Mouse (Mus musculus) CD4-positive, CD25-positive, alpha-beta regulatory T cell, adult 2 months (primary cell): ENCODE data around the gene Rrnad1.

ENCODE experiments used
- DNase-seq: peaks from one replicate; pipeline ENCODE4 v3.0.0-alpha.2; 2012; ENCODE audit warnings: low read depth, low spot score

Rrnad1 gene

DNA sequence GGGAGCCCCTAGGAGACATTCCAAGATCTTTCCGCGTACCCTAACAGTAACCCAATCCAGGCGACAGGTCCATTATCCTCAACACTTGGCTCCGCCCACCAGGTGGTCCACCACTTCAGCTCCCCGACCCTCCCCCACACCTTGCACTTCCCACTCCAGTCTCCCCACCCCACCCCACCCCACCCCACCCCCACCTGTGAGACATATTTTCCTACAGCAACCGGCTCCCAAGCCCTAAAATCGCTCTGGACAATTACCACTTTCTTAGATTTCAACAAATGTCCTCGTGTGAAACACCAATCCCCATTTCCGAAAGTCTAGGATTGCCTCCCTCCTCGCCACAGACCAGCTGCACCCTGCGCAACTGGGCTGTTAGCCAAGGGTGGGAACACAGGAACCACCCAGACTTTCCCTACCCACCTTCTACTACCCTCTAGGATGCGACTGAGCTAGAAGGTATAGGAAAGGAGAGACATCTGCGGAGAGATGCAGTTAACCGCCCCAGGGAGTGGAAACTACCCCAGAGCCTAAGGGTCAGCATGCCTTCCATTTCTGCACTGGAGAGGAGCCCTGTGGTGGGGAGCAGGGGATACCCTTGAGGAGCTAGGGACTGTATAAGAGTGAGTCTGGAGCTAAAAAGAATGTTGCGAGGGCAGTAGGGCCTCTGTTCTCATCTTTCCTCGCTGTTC is 18.9 kb upstream of the Rrnad1 start:
- DNase-seq: no peak

DNA sequence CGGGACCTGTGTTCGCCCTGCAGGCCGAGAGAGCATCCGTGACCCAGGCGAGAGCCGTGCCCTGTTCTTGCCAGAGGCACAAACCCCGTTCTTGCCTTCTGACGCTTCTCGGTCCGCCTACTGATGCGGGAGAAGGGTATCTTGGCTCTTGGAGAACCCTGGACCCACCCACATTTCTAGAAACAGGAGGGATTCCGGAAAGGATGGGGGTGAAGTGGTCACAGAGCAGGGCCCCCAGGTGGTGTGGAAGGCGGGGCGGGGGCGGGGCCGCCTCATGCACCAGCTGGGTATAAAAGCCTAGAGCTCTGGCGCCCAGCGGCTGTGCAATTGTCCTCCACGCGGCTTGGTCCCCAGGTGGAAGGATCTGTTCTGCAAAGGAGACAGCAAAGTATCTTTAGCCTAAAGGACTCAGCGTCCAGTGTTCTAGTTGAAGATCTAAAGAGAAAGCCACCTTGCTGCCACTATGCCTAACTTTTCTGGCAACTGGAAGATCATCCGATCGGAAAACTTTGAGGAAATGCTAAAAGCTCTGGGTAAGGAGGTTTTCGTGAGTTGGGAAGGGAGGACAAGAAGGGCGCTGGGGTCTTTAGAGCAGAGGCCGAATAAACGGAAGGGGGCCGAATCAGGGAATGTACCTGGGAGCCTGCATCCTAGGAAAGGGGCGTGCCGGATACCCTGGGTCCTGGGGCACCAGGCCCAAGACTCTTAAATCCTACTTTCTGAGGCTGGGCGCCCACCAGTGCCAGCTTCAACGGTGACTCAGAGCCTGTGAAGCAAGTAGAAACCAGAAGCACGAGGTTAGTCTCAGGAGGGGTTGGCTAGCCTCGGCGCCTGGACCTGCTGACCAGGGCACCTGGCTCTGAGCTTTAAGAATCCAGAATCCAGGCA is 18.1 kb upstream of the Rrnad1 start, which contains the start of gene Crabp2:
Gene Crabp2, plus strand, starts transcription at position 289 of the 888 bp plus-strand sequence.
- peak; percentile 45 for DNase-seq

DNA sequence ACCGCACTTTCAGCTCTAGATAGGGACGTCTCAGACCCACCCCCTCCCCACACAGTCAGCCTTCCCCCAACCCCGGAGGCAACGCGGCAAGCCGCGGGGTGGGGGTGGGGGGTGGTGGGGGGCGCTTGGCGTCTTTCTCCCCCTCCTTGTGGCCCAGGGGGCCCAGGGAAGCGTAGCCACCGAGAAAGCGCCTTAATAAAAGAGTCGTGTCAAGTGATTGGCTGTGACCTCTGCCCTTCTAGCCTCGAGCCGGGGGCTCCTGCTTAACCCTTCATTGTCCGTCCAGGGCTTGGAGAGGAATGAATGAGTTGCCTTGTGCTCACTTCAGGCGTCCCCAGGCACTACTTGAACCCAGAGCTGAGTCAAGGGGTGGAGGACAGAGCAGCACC is 17.3 kb upstream of the Rrnad1 start:
- no peak for DNase-seq

DNA sequence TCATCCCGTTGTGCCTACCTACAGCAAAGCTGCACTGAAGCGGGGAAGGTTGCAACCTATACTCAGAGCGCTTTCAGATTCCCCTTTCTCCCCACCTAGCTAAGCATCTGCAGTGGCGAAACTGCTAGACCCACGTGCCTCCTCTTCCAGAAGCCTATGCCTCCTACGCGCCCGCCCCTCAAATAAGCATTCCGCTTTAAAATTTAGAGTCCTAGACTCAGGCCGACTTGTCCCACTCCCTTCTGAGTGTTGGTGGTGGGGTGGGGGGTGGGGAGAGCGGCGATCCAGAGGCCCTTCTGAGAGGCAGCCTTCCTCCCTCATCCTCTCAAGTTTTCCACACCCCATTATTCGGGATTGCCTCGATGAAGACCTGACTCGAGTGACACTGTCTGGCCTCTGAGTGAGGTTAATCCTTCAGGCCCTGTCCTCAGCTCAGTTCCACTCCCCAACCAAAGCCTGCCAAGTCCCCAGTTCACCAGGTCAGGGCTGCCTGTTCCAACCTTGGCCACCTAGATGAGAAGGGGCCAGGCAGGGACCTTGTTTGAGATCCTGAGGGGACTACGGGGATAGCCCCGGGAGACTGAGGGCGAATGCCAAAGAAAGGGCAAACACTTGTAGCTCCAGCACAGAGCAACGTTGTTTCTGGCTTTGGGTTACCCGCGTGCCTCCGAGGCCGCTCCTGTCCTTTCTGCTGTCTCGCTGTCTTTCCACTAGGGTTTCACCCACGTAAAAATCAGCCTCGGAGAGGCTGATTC is 16.7 kb upstream of the Rrnad1 start:
- DNase-seq: peak; percentile 44

DNA sequence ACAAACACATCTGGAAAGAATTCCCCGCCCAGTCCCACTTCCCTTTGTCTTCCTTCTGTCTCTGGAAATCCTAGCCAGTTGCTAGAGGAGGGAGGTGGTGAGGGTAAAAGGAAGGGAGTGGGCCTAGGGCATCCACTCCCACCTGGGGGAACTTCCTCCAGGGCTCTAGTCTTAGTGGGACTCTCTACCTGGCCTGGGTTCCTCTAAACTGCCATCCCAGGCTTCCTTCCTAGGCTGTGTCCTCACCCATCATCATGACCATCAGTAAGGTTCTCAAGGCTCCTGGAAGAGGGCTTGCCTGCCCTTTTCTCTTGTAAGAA is 16.0 kb upstream of the Rrnad1 start:
- no peak for DNase-seq

DNA sequence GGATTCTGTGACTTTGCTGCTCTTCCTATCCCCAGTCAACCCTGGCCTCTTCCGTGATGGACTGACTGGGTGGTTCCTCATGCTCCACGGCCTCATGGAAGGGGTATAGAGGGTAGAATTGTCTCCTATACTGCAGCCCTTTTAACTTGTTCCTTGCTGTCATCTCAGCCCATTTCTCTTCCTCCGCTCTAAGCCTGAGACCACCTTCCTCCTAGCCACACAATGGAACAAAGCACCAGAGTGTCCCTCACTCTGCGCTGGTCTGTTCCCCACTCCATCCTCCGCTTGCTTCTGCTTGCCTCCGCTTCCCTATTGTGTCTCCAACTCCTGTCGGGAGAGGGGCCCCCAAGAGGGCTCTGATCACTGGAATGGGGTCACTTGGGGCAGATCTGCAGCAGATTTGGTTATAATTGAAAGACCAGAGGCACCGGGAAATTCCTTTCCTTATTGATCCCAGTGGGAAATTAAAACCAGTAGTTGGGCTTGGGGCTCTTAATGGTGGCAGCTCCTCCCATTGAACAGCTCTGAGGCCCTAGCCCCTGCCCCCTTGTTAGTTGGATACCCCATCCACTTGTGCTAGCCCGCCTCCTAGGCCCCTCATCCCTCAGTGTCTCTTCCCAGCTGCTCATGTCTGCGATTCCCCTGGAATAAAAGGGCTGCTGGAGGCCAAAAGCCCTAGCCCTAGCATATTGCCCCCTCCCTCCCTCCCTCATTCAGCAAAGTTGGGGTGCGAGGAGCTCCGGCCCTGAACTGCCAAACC is 15.4 kb upstream of the Rrnad1 start:
- DNase-seq: no peak

DNA sequence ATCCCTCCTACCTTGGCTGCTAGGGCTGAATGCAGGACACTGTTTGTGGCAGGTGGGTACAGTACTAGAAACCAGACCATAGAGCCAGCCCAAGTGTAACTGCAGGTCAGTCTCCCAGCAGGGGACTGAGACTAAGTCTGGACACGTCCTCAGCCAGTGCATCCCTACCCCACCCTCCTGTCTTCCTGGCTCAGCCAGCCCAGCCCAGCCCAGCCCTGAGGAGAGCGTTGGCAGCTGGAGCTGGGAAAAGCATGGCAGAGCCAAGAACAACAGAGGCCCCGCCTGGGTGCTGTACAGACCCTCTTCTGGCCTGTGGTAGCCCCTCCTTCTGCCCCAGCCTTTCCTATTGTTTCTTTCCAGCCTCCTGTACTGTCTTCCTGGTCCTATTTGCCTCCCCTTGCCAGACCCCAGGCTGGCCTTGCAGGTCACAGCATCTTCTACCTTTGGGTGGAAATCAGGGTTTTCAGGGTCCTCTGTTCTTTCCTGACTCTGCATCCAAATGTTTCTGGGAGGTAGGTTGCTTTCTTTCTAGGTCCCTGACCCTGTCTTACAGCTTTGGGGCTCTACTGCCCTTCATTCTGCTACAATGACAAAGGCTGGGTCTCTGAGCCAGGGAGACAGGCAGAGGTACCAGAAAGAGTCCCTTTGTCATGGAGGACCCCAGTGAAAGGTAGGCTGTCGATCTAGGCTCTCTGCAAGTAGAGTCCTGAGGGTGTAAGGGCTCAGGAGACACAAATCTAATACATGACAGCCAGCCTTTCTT is 14.5 kb upstream of the Rrnad1 start:
- no peak for DNase-seq

DNA sequence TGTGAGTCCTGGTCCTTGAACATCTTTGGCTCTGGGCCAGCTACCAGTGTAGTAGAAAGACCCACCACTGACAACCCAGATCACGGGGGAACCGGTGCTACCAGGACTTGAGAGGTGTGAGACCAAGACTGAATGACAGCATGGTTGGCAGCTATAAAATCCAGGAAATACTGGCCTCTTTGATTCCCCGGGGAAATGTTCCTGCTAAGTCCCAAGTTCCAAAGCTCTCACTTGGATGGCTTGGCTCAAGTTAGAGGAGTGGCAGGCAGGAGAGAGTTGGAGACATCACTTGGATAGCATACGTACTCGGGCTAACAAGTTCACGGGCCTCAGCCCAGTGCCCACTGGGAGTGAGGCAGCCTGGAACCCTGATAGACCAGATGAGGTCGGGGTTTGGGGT is 13.1 kb upstream of the Rrnad1 start:
- no peak for DNase-seq

DNA sequence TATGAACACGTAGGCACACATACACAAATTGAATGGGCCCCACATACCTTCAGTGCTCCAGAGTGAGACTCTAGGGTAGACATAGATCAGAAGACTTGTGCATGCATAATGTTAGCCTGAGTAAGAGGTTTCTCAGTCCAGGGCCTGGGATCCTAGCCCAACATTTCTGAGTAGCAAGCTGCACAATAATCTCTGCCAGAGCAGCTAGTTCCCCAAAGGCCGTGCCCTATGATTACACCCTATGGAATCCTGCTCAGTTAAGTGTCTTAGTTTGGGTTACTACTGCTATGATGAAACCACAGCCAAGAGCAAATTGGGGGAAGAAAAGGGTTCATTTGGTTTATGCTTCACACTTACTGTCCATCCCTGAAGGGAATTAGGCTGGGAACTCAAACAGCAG is 12.0 kb upstream of the Rrnad1 start:
- DNase-seq: no peak

DNA sequence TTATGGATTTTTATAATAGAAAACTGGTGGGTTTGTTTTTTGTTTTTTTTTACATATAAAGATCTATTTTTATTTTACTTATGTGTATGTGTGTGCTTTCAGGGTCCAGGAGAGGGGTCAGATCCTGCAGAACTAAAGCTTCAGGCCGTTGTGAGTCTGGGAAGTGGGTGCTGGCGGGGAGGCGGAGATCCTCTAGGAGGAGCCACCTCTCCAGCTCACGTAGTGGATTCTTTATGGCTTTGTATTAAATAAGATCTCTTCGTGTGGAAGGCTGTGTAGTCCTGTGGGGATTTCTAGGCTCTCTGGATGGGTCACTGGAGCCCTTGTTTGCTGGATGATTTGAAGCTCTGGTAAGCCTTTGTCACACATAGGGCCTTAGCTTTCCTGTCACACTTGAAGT is 10.1 kb upstream of the Rrnad1 start:
- DNase-seq: no peak

DNA sequence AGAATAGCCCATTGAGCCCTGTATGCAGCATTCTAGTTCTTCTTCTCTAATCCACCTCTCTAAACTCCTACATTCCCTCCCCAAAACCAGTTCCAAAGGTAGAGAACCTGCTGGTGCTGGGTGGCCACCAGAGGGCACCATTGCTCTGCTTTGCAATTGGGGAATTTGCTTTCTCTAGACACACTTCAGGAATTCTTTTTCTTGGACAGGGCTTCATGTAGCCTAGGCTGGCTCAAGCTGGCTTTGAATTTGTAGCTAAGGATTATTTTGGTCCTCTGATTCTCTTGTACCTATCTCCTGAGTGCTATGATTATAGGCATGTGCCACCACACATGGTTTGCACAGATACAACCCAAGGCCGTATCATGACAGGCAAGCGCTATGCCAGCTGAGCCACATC is 5.3 kb upstream of the Rrnad1 start:
- DNase-seq: peak; percentile 80

DNA sequence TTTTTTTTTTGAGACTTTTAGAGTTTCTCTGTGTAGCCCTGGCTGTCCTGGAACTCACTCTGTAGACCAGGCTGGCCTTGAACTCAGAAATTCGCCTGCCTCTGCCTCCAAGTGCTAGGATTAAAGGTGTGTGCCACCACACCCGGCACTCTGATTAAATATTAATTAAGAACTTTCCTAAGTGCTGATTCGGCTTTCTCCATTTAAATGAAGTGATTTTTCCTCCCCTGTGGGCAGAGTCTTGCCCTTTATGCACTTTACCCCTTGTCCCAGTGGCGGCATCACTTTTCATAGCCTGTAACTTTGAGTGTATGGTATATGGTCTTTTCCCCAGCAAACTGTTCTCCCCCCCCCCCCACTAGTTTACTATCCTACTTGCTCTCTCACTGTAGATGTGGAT is 4.7 kb upstream of the Rrnad1 start:
- DNase-seq: no peak

DNA sequence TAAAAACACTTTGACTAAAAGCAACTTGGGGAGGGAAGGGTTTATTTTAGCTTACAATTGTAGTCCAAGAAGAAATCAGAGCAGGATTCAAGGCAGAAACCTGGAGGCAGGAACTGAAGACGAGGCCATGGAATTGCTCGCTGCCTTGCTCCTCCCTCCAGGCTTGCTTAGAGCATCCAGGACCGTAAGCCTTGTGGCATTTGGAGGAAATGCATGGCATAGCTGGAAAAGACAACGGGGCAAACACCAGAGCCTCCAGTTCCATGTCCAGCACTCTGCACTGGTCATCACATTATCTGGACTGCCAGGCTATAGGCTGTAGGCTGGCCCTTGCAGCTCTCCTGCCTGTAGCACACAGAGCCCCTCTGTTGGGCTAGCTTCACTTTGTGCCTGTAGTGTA is 4.0 kb upstream of the Rrnad1 start:
- no peak for DNase-seq

DNA sequence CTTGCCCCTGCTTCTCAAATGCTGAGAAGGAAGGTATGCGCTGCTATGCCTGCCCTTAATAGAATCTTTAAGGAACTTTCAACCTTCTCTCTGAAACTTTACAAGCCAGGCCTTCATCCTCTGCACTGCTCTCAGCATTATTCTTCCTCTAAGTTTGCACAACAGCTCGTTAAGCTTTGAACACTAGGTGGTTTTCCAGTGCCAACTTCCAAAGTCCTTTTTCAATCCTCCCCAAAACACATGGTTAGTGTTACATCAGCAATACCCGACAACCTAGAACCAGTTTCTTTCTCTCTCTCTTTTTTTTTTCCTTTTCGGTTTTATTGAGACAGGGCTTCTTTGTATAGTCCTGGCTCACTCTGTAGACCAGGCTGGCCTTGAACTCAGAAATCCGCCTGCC is 3.5 kb upstream of the Rrnad1 start:
- DNase-seq: no peak

DNA sequence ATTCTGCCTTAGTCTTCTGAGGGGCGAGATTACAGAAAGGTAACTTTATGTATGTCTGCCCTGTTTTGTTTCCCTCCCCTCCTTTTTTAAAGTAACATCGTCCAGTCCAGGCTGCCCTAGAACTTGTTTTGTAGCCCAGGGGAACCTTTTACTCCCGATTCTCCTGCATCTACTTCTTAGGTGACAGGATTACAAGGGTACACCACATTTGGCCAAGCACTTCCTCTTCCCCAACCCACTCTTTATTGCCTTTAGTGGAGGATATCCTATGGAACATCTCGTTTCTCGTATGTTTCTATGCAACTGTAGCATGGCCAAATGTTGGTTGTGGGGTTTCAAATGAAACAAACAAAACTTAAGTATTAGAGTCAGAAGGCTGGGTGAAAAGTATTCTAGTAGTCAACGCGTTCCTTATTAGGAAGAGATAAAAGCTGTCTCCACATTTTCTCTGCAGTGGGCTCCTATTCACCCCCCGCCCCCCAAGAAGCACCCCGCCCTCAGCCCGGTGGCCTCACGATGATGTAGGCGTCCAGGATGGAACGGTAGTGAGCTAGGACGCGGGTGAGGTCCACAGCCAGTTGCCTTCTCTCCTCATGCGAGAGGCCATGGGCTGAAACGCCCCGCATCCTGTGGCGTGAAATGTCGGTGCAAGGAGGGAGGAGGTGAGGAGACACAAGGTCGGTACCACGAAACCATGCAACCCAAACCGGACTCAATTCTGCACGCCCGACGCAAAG is 1.0 kb downstream of the Rrnad1 start:
- DNase-seq: no peak

DNA sequence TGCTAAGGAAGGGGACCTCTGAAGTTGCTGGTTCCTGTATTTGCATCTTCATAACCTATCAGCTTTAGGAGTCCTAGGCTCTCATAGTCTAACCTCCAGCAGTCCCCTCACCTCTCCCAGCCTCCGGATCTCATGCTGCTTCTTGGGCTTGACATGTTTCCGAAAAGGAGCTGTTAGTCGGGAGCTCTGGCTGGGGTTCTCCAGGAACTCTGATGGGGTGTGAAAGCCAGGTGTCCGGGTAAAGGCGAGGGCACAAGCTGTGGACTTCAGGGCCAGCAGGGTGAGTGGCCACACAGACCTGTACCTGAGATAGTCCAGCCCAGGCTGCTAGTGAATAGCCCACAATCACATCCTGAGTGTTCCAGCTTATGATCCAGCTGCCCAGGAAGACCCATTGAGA is 3.1 kb downstream of the Rrnad1 start:
- no peak for DNase-seq

DNA sequence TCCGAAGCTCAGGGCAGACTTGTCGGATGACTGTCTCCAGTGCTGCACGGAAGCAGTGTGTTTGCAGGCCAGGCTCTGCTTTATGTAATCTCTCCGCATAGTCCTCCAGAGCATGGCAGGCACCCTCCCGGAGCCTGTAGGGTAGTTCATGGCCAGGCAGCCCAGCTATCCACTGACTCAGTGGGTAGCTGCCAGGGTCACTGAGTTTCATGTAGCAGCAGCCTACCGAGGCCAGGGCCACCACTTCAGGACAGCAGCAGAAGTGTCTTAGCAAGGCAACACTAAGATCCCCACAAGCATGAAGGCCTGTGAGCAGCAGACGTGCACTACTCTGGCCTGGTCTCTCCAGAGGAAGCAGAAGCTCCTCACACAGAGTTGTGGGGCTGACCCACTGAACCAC is 5.5 kb downstream of the Rrnad1 start:
- DNase-seq: no peak

DNA sequence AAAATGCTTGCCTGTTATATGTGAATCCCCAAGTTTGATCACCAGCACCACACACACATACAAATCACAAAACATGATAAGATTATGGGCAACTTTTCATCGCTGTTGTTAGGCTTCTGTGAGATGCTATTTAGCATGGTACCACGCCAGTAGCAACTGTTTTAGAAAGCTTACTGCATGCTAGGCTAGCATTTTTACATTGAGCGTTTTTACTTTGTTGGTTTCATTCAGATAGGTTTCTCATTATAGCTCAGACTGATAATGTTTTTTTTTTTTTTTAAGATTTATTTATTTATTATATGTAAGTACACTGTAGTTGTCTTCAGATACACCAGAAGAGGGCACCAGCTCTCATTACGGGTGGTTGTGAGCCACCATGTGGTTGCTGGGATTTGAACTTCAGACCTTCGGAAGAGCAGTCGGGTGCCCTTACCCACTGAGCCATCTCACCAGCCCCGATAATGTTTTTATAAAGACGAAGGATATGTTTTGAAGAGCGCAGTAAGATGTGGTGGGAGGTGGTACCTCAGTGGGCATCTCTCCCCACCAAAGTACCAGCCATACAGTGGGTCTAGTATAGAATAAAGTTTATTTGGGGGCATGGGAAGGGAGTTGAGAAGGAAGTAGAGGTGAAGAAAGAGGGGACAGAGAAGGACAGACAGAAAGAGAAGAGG is 10.1 kb downstream of the Rrnad1 start:
- DNase-seq: no peak

DNA sequence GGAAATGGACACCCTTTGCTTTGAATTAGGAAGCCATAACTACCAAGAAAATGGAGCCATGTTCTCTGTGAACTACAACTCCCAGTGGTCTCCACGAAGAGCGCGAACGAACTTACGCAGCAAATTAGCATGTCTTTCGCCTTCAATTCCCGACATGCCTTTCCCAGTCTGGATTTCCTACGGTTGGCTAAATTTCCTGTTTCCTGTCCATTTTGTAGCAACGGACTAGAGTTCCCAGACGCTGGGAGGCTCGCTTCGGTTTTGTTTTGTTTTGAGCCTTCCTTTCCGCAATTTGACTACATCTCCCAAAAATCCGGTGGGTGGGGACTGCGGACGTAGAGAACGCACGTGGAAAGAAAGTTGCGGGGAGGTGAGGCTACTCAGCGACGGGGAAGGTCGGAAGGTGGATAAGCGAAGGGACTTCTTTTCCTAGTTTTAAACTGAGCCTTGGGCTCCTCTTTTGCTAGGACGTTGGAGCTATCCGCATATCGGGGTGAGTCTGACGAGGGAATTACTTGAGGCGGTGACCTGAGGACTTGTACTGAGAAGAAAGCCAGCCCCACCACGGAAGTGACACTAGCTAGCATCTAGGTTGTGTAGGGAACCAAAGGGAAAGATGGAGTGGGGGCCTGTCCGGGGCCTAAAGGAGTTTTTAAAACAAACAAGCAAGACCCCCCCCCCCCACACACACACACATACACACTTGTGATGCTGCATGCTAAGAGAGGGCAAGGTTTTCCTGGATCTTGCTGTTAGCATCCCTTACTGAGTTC is 11.0 kb downstream of the Rrnad1 start, which contains the start of gene Mrpl24:
Gene Mrpl24, plus strand, starts transcription at position 171 of the 773 bp plus-strand sequence.
- peak; percentile 84 for DNase-seq
